Mouse (Mus musculus): ENCODE results near the gene Lonp1. TPM values are rescaled to one million over a fixed set of nuclear protein-coding genes. Genes with fewer than 3 reads are reported as not detected.

Gene Lonp1
- polyA plus RNA-seq, 1 experiment from 2014 or later, result 48.2 TPM

DNA sequence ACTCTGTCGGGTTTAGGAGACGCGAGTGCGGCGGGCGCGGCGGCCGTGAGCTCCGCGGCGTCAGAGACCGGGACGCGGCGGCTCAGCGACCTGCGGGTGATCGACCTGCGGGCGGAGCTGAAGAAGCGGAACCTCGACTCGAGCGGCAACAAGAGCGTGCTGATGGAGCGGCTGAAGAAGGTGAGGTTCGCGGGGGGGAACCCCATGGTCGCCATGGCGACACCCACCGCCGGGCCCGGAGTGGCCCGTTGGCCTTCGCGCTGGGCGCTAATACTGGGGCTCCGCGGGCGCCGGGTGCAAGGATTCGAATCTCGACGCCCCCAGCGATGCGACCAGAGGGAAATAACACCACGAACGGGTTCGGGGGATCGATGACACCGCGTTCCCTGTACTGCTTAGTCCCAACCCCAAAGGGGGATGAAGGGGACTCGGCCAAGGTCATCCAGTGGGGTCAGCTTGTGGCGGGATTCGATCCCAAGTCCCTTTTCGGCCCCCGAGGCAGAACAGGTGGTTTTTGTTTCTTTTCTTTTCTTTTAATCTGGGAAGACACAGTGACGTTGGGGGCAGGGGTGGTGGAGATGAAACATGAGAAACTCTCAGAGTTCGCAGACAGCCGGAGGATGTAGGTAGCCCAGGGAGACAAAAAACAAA lies 41.4 kb downstream of the Lonp1 start:
- WGBS, result under 1% methylated on average over 61 of the region's 61 CpGs
- no peaks in the 10 kb centered on the region for H3K27me3 ChIP-seq (replicated peaks; ENCODE audit: control insufficient read depth, insufficient read depth, low read length)
- no peaks in the 10 kb centered on the region for H3K9me3 ChIP-seq (ENCODE audit: control insufficient read depth, low read length)
- peak overlapping the region; percentile 98 for H3K4me2 ChIP-seq (ENCODE audit: low read length)
- peak overlapping the region; percentile 95 for H3K27ac ChIP-seq (ENCODE audit: low read length)
- H3K4me3 ChIP-seq (replicated peaks; ENCODE audit: low read length), result peak overlapping the region; percentile 87
- peak; percentile 9 for ATAC-seq
- H3K36me3 ChIP-seq (ENCODE audit: control insufficient read depth, insufficient read depth), result peaks cover 18% of the 10 kb centered on the region
- peaks cover 53% of the 10 kb centered on the region for H3K4me1 ChIP-seq (replicated peaks; ENCODE audit: control insufficient read depth, insufficient read depth, low read length)
- H3K9ac ChIP-seq (replicated peaks; ENCODE audit: low read depth, low read length), result peak overlapping the region; percentile 85

DNA sequence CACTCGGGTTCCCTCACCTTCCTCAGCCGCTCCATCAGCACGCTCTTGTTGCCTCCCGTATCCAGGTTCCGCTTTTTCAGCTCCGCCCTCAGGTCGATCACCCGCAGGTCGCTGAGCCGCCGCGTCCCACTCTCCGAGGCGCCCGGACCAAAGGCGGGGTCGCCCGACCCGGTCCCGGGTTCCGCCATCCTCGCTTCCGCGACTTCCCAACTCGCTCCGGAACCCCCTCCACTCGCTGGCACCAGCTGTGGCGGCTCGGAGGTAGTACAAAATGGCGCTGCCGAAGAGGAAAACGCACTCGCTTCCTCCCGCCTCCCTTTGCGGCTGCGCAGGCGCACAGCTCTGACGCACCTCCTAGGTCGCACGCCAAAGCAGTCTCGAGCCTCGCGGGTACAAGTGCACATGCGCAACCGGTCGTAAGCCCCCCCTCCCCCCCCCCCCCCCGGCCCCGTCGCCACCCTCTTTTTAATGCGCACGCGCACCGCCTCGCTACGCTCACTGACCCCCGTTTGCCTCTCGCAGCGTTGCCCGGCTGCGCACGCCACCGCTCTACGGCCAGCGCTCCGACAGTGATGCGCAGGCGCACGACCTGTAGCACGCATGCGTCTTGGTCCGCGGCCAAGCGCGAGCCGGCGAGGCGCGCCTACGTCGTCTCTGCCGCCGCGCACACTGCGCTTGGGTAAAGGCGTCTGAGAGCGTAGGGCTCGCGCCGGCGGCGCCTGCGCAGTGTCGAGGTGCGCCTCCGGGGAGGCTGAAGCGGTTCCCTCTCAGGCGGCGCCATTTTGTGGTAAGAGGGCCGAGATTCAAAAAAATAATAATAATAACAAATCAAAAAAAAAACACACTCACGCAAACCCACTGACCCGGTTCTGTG lies 42.2 kb downstream of the Lonp1 start, which contains the start of the genes Safb2 and Safb:
Gene Safb2, minus strand, starts transcription at position 329 of the 874 bp plus-strand sequence.
Gene Safb, plus strand, starts transcription at position 569 of the 874 bp plus-strand sequence.
- peaks cover 15% of the 10 kb centered on the region for H3K36me3 ChIP-seq (ENCODE audit: control insufficient read depth, insufficient read depth)
- H3K27ac ChIP-seq (ENCODE audit: low read length), result peak within 1 kb of the TSS; percentile 95
- H3K4me3 ChIP-seq (replicated peaks; ENCODE audit: low read length), result peak within 1 kb of the TSS; percentile 87
- H3K9ac ChIP-seq (replicated peaks; ENCODE audit: low read depth, low read length), result peak within 1 kb of the TSS; percentile 86
- peaks cover 53% of the 10 kb centered on the region for H3K4me1 ChIP-seq (replicated peaks; ENCODE audit: control insufficient read depth, insufficient read depth, low read length)
- peak within 1 kb of the TSS; percentile 98 for H3K4me2 ChIP-seq (ENCODE audit: low read length)
- no peaks in the 10 kb centered on the region for H3K27me3 ChIP-seq (replicated peaks; ENCODE audit: control insufficient read depth, insufficient read depth, low read length)
- peak; percentile 96 for ATAC-seq
- under 1% methylated on average over 90 of the region's 101 CpGs for WGBS
- H3K9me3 ChIP-seq (ENCODE audit: control insufficient read depth, low read length), result no peaks in the 10 kb centered on the region

DNA sequence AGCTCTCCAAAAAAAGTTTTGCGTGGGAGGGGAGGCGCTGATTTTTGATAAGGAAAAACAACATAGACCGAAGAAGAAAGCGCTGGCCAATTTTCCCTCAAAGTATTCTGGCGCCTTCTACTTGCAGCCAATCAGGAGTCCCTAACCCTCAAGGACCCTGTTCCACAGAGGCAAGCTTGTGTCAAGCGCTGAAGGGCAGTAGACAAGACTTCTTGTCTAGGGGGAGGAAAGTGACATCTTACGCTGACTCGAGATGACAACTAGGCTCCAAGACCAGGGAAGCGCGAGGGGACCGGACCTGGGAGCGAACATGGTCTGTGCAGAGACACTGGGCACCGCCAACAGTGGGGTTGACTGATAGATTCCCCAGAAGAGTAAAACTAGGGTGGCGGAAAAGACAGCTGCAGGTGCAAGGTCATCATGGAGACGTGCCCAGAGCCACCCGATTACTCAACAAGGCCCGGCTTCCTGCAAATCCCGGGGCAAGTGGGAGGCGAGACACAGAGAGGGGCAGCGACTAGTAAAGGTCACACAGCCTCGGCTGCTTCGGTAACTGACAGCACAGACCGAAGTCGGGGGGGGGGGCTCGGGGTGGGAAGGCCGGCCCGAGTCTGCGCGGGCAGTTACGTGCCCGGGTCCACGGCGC lies 43.0 kb downstream of the Lonp1 start:
- no peak for ATAC-seq
- 4% methylated on average over 31 of the region's 33 CpGs for WGBS
- Histone ChIP-seq H3K27me3 (replicated peaks; ENCODE audit: control insufficient read depth, insufficient read depth, low read length) (no peaks in the 10 kb centered on the region), H3K4me1 (replicated peaks; ENCODE audit: control insufficient read depth, insufficient read depth, low read length) (peaks cover 50% of the 10 kb centered on the region), H3K36me3 (ENCODE audit: control insufficient read depth, insufficient read depth) (peaks cover 9% of the 10 kb centered on the region), H3K4me3 (replicated peaks; ENCODE audit: low read length) (peak overlapping the region; percentile 87), H3K27ac (ENCODE audit: low read length) (peak overlapping the region; percentile 95), H3K9ac (replicated peaks; ENCODE audit: low read depth, low read length) (peak overlapping the region; percentile 86), H3K9me3 (ENCODE audit: control insufficient read depth, low read length) (no peaks in the 10 kb centered on the region), H3K4me2 (ENCODE audit: low read length) (peak overlapping the region; percentile 96)

DNA sequence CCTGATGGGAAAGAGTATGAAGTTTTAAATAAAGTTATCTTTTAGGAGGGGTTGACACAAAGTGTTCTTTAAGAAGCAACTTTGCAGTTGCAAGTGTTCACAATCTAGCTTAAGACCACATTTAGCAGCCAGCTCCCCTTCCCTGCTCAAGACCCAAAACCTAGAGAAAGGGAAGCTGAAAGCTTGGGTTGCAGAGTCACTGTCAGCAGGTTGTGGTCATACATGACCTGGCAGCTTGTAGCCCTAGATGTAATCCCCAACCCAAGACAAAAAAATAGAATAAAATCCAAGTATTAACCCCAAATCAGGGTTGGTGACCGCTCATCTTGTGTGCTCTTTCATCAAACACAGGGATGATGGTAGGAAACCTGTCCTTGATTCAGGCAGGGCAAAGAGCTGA lies 43.6 kb downstream of the Lonp1 start:
- Histone ChIP-seq H3K4me3 (replicated peaks; ENCODE audit: low read length) (peak overlapping the region; percentile 87), H3K9me3 (ENCODE audit: control insufficient read depth, low read length) (no peaks in the 10 kb centered on the region), H3K27ac (ENCODE audit: low read length) (no peak overlapping the region), H3K9ac (replicated peaks; ENCODE audit: low read depth, low read length) (peak overlapping the region; percentile 86), H3K27me3 (replicated peaks; ENCODE audit: control insufficient read depth, insufficient read depth, low read length) (no peaks in the 10 kb centered on the region), H3K4me1 (replicated peaks; ENCODE audit: control insufficient read depth, insufficient read depth, low read length) (peaks cover 48% of the 10 kb centered on the region), H3K36me3 (ENCODE audit: control insufficient read depth, insufficient read depth) (peaks cover 12% of the 10 kb centered on the region), H3K4me2 (ENCODE audit: low read length) (peak overlapping the region; percentile 96)
- 60% methylated on average over 1 of the region's 1 CpGs for WGBS
- ATAC-seq, result no peak

DNA sequence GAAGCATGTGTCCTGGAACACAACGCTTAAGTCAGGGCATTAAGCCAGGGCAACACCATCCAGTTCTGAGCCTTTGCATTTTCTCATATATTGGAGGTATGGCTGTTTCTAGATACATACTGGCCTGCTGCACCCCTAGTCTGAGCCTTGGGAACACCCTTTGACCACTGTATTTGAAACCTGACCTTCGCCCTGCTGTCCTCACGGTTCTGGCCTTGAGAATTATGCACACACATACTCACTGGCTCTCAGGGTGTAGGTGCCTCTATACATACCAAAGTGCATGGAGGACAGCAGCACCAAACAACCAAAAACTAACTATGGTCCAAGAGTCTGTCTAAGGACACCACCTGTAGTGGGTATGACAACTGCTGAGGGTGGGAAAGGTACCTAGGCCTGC lies 53.7 kb downstream of the Lonp1 start:
- Histone ChIP-seq H3K4me2 (ENCODE audit: low read length) (no peak overlapping the region), H3K27me3 (replicated peaks; ENCODE audit: control insufficient read depth, insufficient read depth, low read length) (no peaks in the 10 kb centered on the region), H3K4me3 (replicated peaks; ENCODE audit: low read length) (no peak overlapping the region), H3K27ac (ENCODE audit: low read length) (no peak overlapping the region), H3K4me1 (replicated peaks; ENCODE audit: control insufficient read depth, insufficient read depth, low read length) (no peaks in the 10 kb centered on the region), H3K9ac (replicated peaks; ENCODE audit: low read depth, low read length) (no peak overlapping the region), H3K9me3 (ENCODE audit: control insufficient read depth, low read length) (no peaks in the 10 kb centered on the region), H3K36me3 (ENCODE audit: control insufficient read depth, insufficient read depth) (peaks cover 59% of the 10 kb centered on the region)
- no peak for ATAC-seq
- 93% methylated on average over 3 of the region's 3 CpGs for WGBS

DNA sequence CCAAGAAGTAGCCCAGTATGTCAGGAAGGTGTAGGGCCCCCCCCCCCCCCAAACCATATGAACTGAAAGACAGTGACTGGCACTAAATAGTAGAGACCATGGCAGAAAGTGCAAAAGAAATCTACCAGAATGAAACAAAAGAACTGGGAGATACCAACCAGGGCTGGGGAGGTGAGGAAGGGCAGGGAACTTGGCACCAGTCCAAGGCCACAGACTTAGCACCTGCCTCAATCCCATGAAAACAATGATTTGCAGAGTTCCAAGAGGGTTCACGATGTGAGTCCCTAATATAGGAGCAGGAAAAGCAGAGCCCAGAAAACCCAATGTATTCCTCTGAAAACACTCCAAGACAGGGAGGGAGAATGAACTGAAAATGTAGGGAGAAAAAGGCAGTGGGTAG lies 54.5 kb downstream of the Lonp1 start:
- Histone ChIP-seq H3K27ac (ENCODE audit: low read length) (no peak overlapping the region), H3K4me2 (ENCODE audit: low read length) (no peak overlapping the region), H3K9ac (replicated peaks; ENCODE audit: low read depth, low read length) (no peak overlapping the region), H3K9me3 (ENCODE audit: control insufficient read depth, low read length) (no peaks in the 10 kb centered on the region), H3K27me3 (replicated peaks; ENCODE audit: control insufficient read depth, insufficient read depth, low read length) (no peaks in the 10 kb centered on the region), H3K36me3 (ENCODE audit: control insufficient read depth, insufficient read depth) (peaks cover 56% of the 10 kb centered on the region), H3K4me1 (replicated peaks; ENCODE audit: control insufficient read depth, insufficient read depth, low read length) (no peaks in the 10 kb centered on the region), H3K4me3 (replicated peaks; ENCODE audit: low read length) (no peak overlapping the region)
- no peak for ATAC-seq
- WGBS, result 16% methylated on average over 1 of the region's 1 CpGs

DNA sequence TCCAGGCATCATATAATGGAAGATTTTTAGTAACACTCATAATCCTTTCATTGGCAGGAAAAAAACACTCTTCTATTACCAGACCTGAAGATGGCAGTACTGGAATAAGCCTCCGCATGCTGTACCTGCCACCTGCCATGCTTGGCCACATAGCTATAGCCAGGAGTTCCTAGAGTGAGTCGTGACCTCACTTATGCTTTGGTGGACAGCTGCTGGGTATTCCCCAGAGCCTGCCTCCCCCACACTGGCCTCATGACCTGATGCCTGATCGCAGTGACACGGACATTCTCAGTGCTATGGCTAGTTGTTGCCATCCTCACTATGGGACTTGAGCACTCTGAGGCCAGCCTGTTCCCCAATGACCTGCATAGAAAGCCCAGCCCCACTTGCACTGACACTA lies 56.4 kb downstream of the Lonp1 start:
- 96% methylated on average over 4 of the region's 4 CpGs for WGBS
- Histone ChIP-seq H3K4me1 (replicated peaks; ENCODE audit: control insufficient read depth, insufficient read depth, low read length) (no peaks in the 10 kb centered on the region), H3K9ac (replicated peaks; ENCODE audit: low read depth, low read length) (no peak overlapping the region), H3K4me2 (ENCODE audit: low read length) (no peak overlapping the region), H3K36me3 (ENCODE audit: control insufficient read depth, insufficient read depth) (peaks cover 61% of the 10 kb centered on the region), H3K27me3 (replicated peaks; ENCODE audit: control insufficient read depth, insufficient read depth, low read length) (no peaks in the 10 kb centered on the region), H3K9me3 (ENCODE audit: control insufficient read depth, low read length) (no peaks in the 10 kb centered on the region), H3K4me3 (replicated peaks; ENCODE audit: low read length) (no peak overlapping the region), H3K27ac (ENCODE audit: low read length) (no peak overlapping the region)
- ATAC-seq, result no peak

DNA sequence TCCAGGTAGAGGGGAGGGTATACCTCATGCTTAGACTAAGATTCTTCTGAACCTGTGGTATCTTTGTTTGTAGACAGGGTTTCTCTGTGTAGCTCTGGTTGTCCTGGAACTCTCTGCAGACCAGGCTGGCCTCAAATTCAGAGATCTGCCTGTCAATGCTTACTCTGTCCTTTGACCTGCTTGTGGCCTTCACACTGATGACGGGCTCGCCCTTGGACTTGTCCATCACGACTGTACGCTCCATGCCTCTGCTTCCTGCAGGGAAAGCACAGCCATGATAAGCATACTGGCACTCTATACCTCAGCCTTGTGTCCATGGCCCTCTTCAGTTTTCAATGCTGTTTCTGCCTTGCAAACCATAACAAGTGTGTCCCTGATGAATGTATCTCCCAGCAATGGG lies 59.3 kb downstream of the Lonp1 start:
- no peak for ATAC-seq
- Histone ChIP-seq H3K27ac (ENCODE audit: low read length) (no peak overlapping the region), H3K9me3 (ENCODE audit: control insufficient read depth, low read length) (no peaks in the 10 kb centered on the region), H3K4me2 (ENCODE audit: low read length) (no peak overlapping the region), H3K4me1 (replicated peaks; ENCODE audit: control insufficient read depth, insufficient read depth, low read length) (no peaks in the 10 kb centered on the region), H3K9ac (replicated peaks; ENCODE audit: low read depth, low read length) (no peak overlapping the region), H3K36me3 (ENCODE audit: control insufficient read depth, insufficient read depth) (peaks cover 63% of the 10 kb centered on the region), H3K4me3 (replicated peaks; ENCODE audit: low read length) (no peak overlapping the region), H3K27me3 (replicated peaks; ENCODE audit: control insufficient read depth, insufficient read depth, low read length) (no peaks in the 10 kb centered on the region)
- 86% methylated on average over 4 of the region's 4 CpGs for WGBS

DNA sequence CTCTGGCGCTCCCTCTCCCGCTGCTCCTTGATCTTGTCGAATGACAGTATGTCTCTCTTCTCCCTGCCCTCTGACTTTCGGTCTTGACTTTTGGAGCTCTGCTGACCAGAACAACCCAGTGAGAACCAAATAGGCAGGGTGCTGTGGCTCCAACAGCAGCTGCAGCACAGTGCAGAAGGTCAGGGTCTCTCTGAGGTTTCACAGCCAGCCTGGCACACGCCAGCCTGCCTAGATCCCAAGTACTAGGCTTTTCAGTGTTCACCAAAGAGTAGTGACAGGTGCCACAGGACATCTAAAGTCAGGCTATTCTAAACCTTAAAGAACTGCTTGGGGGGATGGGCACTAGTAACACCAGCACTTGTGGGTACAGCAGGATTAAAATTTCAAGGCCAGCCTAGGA lies 59.8 kb downstream of the Lonp1 start:
- H3K36me3 ChIP-seq (ENCODE audit: control insufficient read depth, insufficient read depth), result peaks cover 65% of the 10 kb centered on the region
- H3K4me2 ChIP-seq (ENCODE audit: low read length), result no peak overlapping the region
- no peak overlapping the region for H3K27ac ChIP-seq (ENCODE audit: low read length)
- no peak overlapping the region for H3K4me3 ChIP-seq (replicated peaks; ENCODE audit: low read length)
- H3K9ac ChIP-seq (replicated peaks; ENCODE audit: low read depth, low read length), result no peak overlapping the region
- no peaks in the 10 kb centered on the region for H3K27me3 ChIP-seq (replicated peaks; ENCODE audit: control insufficient read depth, insufficient read depth, low read length)
- H3K9me3 ChIP-seq (ENCODE audit: control insufficient read depth, low read length), result no peaks in the 10 kb centered on the region
- H3K4me1 ChIP-seq (replicated peaks; ENCODE audit: control insufficient read depth, insufficient read depth, low read length), result no peaks in the 10 kb centered on the region
- ATAC-seq, result no peak
- WGBS, result 96% methylated on average over 5 of the region's 5 CpGs

All from forebrain, embryonic 16.5 days (tissue).